11 mouse cellular contexts compared by ENCODE assay signal in genomic region chr9:42048542-42048941, GRCm38 (mm10).
"Had no signal": no experiment of that assay in that cellular context is flagged by ENCODE, and none has a peak within 500 bp of the region (broad histone marks: within the 10 kb centered on the region; RNA-seq: fewer than 3 reads in every experiment).

No protein-coding gene starts in this region.

- ATAC-seq: liver, postnatal 0 days; midbrain, embryonic 15.5 days had no signal

- H3K36me3 ChIP-seq: liver, embryonic 13.5 days; lung, embryonic 15.5 days; midbrain, embryonic 15.5 days had no signal

- DNase-seq: kidney, adult 8-10 months; kidney, postnatal 25 days; liver; liver, embryonic 13.5 days; liver, postnatal 0 days; thymus, adult 18-20 months; thymus, postnatal 14 days had no signal

- H3K27me3 ChIP-seq: liver, embryonic 13.5 days; lung, embryonic 15.5 days; midbrain, embryonic 15.5 days; neural tube, embryonic 13.5 days had no signal

- H3K9ac ChIP-seq: limb, embryonic 12.5 days; liver, embryonic 13.5 days; liver, postnatal 0 days; lung, embryonic 15.5 days; midbrain, embryonic 15.5 days; neural tube, embryonic 13.5 days had no signal

- H3K27ac ChIP-seq: limb, embryonic 12.5 days; liver, embryonic 13.5 days; lung, embryonic 15.5 days; midbrain, embryonic 15.5 days; neural tube, embryonic 13.5 days had no signal

- H3K4me2 ChIP-seq: limb, embryonic 12.5 days; liver, embryonic 13.5 days; lung, embryonic 15.5 days; midbrain, embryonic 15.5 days; neural tube, embryonic 13.5 days had no signal

- H3K9me3 ChIP-seq: limb, embryonic 12.5 days; liver, embryonic 13.5 days; lung, embryonic 15.5 days; midbrain, embryonic 15.5 days; neural tube, embryonic 13.5 days had no signal

- H3K4me3 ChIP-seq: limb, embryonic 12.5 days; liver, embryonic 13.5 days; lung, embryonic 15.5 days; midbrain, embryonic 15.5 days; neural tube, embryonic 13.5 days had no signal
